ENCODE assay signal across 18 mouse cellular contexts in genomic region chr16:62648326-62648725, GRCm38 (mm10).
"Had no signal": no experiment of that assay in that cellular context is flagged by ENCODE, and none has a peak within 500 bp of the region (broad histone marks: within the 10 kb centered on the region; RNA-seq: fewer than 3 reads in every experiment).

No protein-coding gene starts in this region.

- H3K27ac ChIP-seq: kidney, embryonic 15.5 days; left cerebral cortex, adult 2 months; liver, embryonic 13.5 days; neural tube, embryonic 13.5 days; stomach, embryonic 15.5 days had no signal

- H3K4me2 ChIP-seq: kidney, embryonic 15.5 days; liver, embryonic 13.5 days; neural tube, embryonic 13.5 days; stomach, embryonic 15.5 days had no signal

- DNase-seq: kidney, adult 11 months; kidney, adult 8-10 months; kidney, postnatal 10 days; kidney, postnatal 36 days; layer of hippocampus, postnatal 36 days; liver, embryonic 13.5 days; lung, adult 2 months; lung, postnatal 14 days; lung, postnatal 4 days; retina, postnatal 1 day; right cerebral cortex, postnatal 25 days; spleen, adult 18-20 months; thymus, postnatal 25 days had no signal

- H3K4me3 ChIP-seq: kidney, embryonic 15.5 days; left cerebral cortex, adult 2 months; liver, embryonic 13.5 days; myocyte; neural tube, embryonic 13.5 days; stomach, embryonic 15.5 days had no signal

- H3K27me3 ChIP-seq: kidney, embryonic 15.5 days; liver, embryonic 13.5 days; neural tube, embryonic 13.5 days; stomach, embryonic 15.5 days had no signal

- H3K9me3 ChIP-seq: kidney, embryonic 15.5 days; liver, embryonic 13.5 days; neural tube, embryonic 13.5 days; stomach, embryonic 15.5 days had no signal

- H3K9ac ChIP-seq: kidney, embryonic 15.5 days; liver, embryonic 13.5 days; neural tube, embryonic 13.5 days; stomach, embryonic 15.5 days had no signal

- H3K4me1 ChIP-seq: kidney, embryonic 15.5 days; liver, embryonic 13.5 days; neural tube, embryonic 13.5 days; stomach, embryonic 15.5 days had no signal

- H3K36me3 ChIP-seq: kidney, embryonic 15.5 days; liver, embryonic 13.5 days; neural tube, embryonic 13.5 days; stomach, embryonic 15.5 days had no signal
